Mouse (Mus musculus) erythroblast, adult 5-6 weeks (primary cell): ENCODE data around the gene Ankrd40. TPM values are rescaled to one million over a fixed set of nuclear protein-coding genes. Genes with fewer than 3 reads are reported as not detected.
A peak's percentile ranks its signal among the peaks of the same experiment; 100 is the strongest.

Experiments
- ATAC-seq: replicated peaks from 2 replicates; pipeline ENCODE4 v1.8.0; 2016; ENCODE audit warnings: moderate number of reproducible peaks, mild to moderate bottlenecking, moderate TSS enrichment, inconsistent platforms; ENCODE audit not compliant: poor library complexity, low FRiP score, severe bottlenecking
- total RNA-seq, 2 experiments: library from RNA; stranded (forward) in 1 of 2; stranded (reverse) in 1 of 2; fragments of 150-400 nt in 1 of 2; fragments of 200-764, 138-1000 nt in 1 of 2; gene quantifications; 2 replicates each; pipeline versions ENCODE4 v1.2.3 to v1.2.4; 2015 to 2017; ENCODE audit warnings: low replicate concordance in 2 of 2

The Ankrd40 gene
- total RNA-seq (2015; ENCODE audit: low replicate concordance) (4.0 and 4.4 TPM in 2 replicates), total RNA-seq (2017; ENCODE audit: low replicate concordance) (13.4 and 17.4 TPM in 2 replicates)

DNA sequence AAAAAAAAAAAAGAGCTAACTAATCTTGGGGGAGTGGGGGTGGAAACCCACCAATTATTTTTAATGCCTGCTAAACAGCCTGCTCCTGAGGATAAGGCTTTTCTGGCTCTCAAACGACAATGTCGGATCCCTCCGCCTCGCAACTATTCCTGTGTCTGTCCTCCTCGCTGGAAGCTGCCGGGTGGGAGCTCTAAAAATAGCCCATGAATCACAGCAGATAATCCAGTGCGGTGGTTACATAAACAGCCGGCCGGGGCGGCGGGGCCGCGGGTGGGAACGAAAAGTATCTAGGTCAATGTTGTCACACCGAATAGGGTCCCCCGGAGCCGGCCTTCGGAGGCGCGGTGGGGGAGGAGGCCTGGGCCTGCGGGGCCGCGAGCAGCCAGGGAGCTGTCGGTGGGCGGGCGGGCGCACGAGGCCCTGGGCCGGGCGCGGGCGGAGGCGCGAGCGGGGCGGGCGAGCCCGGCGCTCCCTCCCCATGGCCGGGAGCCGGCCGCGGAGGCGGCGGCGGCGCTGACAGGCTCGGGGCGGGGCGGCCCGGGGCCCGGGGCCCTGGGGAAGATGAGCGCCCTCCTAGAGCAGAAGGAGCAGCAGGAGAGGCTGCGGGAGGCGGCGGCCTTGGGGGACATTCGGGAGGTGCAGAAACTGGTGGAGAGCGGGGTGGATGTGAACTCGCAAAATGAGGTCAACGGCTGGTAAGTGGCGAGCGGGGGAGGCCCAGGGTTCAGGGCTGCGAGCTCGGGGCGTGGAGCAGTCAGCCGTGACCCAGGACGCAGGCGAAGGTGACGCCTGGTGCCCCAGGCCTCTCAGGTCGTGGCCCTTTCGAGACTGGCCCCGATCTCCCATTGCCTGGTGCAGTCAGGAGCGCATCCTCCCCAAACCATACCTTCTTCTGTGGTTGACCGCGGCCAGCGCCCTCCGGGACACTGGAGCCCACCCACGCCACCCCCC lies at the start of gene Ankrd40:
TSS of gene Ankrd40 (plus strand) at position 309 of the 951 bp plus-strand sequence.
- peak; percentile 81 for ATAC-seq

DNA sequence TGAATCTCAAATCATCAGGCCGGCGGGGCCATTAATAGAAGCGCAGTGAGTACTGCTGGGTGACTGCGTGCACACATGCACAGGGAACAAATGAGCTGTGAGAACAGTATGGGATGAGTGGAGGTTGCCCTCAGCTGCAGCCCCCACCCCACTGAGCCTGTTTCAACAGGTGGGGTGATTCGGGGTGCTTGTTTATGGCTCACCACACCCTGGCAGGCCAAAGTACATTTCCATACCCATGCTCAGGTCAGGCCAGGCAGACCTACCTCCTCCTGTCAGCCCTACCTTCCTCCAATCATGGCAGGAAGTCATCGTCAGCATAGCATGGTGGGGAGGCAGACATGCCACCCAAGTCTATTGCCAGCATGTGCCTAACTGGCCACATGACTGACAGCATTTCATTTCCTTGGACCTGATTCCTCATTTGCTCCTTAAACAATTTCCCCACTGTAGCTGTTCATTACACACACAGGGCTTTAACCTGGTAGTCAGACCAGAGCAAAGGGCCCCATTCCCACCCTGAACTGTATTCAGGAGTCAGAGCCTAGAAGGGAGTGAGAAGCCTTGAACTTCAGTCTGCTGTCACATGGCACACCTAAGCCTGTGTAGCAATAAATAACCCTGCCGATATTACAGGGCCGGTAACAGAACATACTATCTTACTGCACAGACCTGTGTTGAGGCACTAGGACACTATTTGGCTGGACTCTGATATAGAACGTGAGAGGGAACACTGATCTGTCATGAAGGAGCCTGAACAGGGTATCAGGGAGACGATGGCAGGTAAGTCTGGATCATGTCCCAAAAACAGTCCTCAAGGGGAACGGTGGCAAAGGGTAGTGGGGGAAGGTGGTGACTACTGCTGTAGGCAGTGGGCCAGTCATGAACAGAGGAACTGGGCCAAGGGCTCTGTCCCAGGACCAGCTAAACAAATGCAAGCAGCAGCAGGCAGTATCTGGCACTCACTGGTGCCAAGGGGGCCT lies 46.3 kb upstream of the Ankrd40 start, which contains the start of gene Gm21885:
TSS of gene Gm21885 (plus strand) at position 675 of the 983 bp plus-strand sequence.
- ATAC-seq, result 0 out of 2 replicates have a peak, but pooled peaks have one; percentile 22

DNA sequence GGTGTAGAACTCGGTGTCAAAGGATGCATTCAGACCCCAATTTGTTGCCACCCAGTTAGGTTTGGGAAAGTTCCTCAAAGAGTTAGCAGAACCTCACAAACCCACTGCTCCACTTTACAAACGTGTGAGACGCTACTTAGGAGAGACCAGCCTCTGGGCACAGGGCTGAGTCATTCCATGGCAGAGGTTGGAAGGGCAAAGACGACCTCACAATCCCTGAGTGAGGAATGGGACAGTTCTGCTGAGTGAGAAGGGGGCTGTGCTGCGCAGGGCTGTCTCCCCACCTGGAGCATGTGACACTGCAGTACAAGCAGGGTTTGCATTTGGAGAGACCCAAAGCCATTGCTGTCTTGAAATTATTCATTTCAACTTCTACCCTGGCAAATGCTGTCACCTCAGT lies 45.5 kb upstream of the Ankrd40 start:
- ATAC-seq, result no peak

DNA sequence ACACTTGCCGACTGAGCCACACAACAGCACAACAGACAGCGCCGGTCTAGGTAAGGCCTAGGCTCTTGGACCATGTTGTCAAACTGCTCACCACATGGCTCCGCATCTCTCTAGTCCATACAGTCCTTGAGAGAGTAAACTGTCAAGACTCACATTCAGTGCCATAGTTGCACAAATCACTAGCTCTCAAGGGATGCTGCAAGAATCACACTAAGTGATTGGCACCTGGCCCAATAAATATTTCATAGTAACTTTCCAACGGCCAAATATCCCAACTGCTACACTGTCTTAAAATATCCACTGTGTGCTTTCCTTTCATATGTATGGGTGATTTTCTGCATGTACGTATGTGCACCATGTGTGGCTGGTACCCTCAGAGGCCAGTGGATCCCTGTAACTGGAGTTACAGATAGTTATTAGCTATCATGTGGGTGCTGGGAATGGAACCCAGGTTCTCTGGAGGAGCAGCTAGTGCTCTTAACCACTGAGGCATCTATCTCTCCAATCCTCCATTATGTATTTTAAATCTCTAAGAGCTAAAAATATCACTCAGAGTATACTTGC lies 44.2 kb upstream of the Ankrd40 start:
- no peak for ATAC-seq

DNA sequence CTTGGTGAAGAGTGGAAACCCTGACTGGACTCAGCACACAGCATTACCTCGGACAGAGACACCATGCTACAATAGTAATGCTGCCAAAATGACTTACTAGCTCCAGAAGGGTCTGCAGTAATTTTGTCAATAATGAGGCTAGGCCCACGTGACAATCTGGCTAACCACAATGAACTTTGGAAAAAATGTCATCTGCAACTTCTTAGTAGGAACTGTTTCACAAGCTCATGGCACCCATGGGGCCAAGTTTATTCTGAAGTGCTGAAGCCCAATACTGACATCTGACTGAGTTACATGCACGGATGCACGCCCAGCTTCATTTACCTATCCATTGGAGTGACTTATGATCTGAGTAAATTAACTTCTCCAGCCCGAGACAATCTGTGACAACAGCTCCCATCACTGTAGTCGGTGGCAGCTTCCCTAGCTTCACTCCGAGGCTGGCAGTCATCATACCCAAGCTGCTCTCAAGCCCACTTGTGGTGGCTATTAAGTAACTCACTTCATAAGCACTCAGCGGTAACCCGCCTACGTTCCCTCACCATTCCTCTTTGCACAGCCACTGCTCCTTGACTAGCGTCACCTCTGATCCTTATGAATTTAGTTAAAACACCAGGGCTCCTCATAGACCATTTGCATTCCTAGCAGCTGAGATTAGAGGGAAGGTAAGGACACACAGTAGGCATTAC lies 41.8 kb upstream of the Ankrd40 start:
- ATAC-seq, result no peak

DNA sequence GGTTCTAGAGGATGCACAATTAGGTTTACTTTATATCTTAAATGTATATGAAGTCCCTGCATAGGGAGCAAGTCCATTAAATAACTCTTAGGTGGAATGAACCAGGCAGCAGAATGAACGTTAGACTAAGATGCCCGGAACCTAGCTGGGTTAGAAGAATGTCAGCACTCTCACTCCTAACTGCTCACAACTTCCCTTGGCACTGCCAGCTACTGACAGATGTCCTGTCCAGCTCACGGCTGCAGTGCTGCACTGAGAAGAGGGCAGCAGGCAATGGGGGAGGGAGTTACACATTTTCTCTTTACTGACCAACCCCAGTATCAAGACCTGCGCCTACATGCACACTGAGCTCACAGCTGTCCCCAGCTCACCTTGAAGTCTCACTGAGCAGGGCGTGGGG lies 40.7 kb upstream of the Ankrd40 start:
- no peak for ATAC-seq

DNA sequence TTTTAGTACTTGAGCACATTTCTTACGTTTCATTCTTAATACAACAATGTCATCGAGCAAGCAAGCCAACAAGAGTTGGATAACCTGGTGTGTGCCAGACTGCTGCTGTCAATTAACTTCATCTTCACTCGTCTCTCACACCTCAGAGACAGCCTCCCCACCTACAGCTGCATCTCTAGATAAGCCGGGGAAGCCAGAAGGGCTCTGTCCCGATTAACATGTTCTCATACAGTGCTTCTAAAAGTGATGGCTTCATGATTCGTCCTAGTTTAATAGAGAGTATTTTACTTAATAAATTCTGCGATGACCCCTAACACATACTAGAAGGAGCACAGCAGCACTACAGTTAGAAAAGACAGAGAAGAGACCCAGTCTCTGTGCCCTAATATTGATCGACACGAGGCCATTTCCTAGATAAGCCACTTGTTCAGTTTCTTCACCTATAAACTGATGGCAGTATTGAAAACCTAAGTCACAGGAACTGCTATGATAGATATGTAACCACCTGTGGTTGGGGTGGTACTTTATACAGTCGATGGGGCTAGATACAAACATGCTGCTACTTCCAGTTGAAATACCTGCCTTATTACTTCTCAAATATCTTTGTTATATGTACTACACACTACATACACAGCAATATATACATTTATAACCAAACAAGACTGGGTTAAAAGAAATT lies 37.6 kb upstream of the Ankrd40 start:
- peak; percentile 96 for ATAC-seq

DNA sequence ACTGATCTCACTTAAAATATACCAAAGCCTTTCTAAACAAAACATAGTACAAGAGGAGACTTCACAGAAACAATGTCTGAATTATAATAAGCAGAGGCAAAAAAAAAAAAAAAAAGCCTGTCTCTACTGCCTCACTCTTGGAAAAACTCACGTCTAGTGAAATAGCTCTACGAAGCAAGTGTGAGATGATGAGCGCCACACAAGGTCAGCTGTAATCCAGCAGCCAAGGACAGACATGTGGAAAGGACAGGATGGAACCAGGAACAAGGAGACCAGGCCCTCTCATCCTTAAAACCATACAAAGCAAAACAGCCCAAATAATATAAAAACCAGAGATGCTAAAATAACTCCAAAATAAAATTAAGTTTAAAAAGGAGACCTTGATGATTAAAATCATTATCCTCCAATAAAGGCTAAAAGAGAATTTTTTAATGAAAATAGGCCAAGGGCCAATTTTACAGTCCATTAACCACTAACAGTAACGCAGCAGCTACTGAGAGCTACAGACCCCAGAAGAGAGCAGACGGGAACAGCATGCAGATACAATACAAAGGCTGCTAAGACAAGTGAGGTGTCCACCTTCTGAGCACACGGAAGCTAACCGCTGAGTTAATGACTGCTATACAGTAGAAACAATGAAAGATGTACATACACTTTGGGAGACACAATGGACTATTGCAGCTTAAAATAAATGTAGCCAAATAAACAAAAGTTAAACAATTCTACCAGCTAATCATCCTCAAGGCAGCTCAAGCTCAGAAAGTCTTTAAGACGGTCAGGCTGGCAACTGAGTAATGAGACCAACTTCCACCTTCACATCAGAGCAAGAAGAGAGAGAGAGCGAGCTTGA lies 32.6 kb upstream of the Ankrd40 start:
- ATAC-seq, result no peak

DNA sequence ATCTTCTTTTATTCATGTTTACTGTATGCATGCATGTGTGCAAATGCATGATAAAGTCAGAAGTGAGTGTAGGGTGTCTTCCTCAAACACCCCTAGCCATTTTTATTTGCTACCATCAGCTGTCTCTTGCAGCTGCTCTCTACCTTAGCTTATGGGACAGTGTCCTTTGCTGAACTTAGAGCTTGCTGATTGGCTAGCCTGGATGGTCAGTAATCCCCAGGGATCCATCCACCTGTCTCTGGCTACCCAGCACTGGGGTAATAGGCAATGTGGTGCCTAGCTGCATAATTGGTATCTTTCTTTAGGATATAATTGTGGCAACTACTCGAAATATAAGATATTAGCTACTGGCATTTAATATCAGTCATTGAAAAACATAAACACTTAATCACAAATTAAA lies 15.1 kb upstream of the Ankrd40 start:
- no peak for ATAC-seq

DNA sequence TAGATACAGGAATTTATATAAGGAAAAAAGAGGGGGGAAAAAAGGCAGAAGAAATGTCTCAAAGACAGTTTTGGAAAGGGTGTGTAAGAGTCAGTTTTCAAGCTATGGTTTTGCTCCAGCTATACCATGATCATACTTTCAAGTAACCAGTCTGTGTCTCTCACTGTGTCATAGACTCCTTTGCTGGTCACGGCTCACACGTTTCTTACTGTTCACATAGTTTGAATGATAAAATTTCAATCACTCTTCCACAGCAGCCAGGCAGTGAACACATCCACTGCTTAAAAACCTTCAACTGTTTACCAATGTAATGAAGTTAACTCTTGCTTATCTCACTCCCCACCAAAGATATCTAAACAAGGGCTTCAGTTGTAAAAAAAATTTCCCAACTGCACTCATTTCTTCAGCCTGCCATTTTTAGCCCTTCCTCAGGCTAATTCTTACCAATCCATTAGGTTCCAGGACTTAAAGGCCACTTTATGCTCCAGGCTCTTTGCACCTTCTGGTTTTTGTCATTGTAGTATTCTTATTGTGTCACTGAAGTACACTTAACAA lies 13.6 kb upstream of the Ankrd40 start:
- ATAC-seq, result no peak

DNA sequence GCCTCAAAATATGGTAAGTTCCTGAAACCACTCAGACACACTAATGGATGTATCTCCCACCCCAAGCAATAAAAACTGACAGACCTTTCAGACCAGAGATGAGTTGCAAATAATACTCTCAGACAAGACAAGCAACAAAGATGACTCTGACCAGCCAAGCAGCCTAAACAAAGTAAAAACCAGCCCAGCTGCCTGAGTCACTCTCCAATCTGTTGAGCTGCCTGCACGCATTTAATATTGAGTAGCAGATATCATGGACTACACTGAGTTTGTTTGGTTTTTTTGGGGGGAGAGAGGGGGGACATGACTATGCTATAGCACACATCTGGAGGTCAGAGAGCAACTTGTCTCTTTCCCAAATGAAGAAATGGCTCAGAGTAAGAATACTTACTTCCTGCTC lies 12.5 kb upstream of the Ankrd40 start:
- no peak for ATAC-seq

DNA sequence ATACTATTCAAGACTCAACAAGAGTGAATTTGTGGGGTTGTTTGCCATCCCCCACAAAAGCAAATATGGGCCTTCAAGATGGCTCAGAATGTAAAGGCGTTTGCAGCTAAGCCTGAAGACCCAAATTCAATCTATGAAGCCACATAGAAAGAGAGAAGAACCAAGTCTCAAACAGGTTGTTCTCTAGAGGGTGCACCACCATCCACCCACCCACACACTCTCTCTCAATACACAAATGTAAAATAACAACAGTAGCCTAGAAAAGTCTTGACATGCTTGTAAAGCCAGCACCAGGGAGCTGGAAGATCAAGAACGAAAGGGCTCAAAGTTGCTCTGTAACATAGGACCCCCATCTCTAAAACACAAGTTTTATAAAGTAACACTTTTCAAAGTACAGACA lies 11.3 kb upstream of the Ankrd40 start:
- no peak for ATAC-seq

DNA sequence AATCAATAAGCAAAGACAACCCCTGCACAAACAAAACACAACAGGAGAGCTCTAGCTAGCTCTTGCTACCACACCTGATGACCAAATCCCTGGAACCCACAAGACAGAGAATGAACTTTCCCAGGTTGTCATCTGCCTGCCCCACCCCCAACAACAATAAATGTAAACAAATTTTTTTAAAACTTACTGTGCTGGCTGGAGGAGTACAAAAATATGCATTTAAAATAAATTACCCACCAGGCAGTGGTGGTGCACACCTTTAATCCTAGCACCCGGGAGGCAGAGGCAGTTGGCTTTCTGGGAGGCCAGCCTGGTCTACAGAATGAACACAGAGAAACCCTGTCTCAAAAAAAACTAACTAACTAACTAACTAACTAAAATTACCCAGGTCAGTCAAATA lies 10.8 kb upstream of the Ankrd40 start:
- ATAC-seq, result no peak

DNA sequence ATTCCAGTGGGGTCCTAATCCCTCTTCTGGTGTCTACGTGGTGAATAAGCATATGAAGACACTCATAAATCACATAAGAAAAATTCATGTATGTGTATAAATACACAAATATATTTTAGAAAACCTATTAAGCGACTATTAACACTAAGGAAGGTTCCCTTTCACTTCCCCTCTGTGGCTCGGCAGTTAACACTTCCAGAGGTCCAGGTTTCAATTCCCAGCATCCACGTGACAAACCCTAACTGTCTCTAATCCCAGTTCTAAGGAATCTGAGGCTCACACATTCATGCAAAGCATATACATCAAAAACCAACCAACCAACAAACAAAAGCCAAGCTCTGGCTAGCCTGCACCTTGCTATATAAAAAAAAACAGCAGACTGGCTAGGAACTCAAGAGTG lies 10.3 kb upstream of the Ankrd40 start:
- ATAC-seq, result no peak

DNA sequence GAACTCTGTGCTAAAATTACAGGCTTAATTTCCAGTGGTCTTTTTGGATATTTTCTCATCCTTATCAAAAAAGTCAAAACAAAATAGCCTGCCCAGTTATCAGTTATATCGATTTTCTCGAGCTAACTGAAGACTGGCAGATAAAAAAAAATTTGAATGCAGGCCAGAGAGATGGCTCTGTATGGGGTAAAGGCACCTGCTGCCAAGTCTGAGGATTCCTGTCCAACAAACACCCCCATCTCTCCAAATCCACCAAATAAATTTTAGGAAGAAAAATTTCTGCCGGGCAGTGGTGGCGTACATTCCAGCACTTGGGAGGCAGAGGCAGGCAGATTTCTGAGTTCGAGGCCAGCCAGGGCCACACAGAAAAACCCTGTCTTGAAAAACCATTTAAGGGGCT lies 9.7 kb upstream of the Ankrd40 start:
- no peak for ATAC-seq

DNA sequence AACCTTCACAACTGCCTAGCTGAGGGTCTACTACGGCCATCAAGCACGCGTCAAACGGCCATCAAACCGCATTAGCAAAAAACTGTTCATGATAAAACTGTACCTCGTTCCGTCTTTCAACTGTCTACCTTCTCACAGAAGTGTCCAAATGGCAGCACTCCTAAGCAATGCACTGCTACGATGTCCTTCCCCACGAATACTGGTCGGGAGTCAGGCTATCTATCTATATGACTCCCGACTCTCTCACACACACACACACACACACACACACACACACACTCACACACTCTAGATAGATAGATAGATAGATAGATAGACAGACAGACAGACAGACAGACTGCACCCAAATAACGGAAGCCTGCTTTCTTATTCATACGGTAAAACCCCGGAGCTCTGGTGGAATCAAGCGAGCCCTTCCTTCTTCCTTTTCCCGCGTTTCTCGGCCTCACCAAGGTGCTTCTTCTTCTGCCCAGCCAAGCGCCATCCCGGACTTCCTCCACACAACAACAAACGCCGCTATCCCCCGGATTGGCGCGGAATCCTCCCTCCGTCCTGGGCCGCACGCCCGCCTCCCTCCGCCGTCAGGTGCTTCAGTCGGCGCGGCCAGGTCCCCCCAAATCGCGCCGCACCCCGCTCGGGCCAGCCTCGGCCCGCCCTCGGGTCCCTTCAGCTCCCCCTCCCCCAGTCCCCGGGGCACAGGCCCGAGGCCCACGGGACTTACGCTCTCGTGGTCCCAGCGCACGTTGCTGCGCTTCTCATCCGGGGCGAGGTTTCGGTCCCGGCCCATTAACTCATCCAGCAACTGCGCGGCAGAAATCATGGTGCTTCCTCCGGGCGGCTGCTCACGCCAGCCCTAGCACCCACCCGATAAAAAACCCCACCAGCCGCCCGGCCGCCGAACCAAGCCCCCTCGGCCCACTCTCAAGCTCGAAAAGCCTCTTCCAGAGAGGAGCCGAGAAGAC lies 6.6 kb upstream of the Ankrd40 start:
- ATAC-seq, result peak; percentile 57
